Mouse (Mus musculus): ENCODE results near the gene Slc6a5.

DNA sequence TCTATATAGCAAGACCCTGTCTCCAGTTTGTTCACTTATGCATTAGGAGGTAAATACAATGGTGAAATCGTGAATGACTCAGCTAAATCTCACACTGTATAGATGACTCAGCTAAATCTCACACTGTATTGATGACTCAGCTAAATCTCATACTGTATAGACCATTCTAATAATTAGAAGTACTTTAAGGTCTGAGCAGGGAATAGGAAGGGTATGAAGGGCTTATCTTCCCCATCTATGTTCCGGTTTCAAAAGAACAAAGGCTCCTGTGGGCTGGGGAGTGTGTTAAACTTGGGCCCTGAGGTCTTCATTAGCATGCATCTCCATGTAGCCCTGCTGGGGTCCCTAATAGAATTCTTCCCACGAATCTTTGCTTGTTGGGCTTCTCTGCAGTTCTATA lies 46.2 kb upstream of the Slc6a5 start:
- no peak for TF ChIP-seq POLR2A (IDR thresholded peaks at IDR 0.05; ENCODE audit: control insufficient read depth, extremely low read depth, insufficient read depth, low read length, poor library complexity)
- TF ChIP-seq CTCF (IDR thresholded peaks at IDR 0.05; ENCODE audit: borderline replicate concordance, control insufficient read depth, extremely low read depth, insufficient read depth, low read length, poor library complexity): no peak
